Mouse (Mus musculus): ENCODE measurements around the gene Coa5.
A peak's percentile ranks its signal among the peaks of the same experiment; 100 is the strongest.

Coa5 gene

GRCm38 (mm10) chr1:37430297-37430840, 466 bp upstream of the Coa5 start:
- DNase-seq (ENCODE audit: low spot score), result no peak

GRCm38 (mm10) chr1:37428911-37429310, 992 bp downstream of the Coa5 start:
- DNase-seq (ENCODE audit: low spot score), result no peak

DNA sequence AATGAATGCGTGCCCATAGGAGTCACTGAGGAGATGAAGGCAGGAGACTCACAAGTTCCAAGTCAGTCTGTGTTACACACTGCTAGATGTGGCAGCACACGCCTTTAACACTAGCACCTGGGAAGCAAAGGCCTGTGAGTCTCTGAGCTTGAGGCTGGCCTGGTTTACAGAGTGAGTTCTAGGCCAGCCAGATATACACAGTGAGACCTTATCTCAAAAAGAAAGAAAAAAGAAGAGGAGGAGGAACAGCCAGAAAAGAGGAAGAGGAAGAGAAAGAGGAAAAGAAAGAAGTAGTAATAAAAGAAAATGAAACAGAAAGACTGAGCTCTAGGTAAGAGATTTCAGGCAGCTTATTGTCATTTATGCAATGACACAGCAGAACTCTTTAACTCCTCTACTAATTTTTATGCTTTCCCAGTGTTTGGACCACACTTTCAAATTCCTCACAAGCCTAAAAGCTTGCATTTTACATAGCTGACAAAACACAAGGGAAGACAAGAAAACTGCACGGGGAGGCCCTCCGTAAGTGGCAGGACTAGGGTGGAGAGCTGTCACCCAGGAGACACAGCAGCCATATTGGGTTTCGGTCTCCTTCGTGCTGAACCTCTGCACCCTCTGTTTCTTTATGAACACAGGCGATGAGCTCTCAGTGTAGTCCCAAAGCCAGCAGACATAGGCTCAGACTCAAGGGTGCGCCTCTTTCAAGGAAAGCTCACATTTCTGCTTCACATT, 2.6 kb downstream of the Coa5 start:
- DNase-seq (ENCODE audit: low spot score), result no peak

- peak; percentile 71 for DNase-seq (ENCODE audit: low spot score)
Observed at GRCm38 (mm10) chr1:37419420-37419819, 10.5 kb downstream of the Coa5 start.

DNA sequence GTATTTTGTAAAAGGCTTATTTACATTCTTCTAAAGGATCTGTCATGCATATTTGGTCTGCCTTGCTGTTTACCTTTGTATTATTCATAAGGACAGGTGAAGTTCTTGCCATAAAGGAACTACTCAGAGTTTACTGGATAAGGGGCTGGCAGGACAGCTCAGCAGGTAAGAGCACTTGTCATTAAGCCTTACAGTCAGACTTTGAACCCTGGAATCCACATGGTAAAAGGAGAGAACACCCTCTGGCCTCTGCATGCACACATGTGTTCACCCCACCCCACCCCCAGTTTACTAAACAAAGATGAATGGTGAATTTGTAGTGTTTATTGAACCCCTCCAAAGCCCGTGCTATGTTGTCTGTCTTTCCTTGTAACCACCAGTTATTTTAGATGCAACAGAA, 14.5 kb downstream of the Coa5 start:
- no peak for DNase-seq (ENCODE audit: low spot score)

- DNase-seq (ENCODE audit: low spot score), result no peak
Observed at GRCm38 (mm10) chr1:37409647-37410046, 20.3 kb downstream of the Coa5 start.

DNA sequence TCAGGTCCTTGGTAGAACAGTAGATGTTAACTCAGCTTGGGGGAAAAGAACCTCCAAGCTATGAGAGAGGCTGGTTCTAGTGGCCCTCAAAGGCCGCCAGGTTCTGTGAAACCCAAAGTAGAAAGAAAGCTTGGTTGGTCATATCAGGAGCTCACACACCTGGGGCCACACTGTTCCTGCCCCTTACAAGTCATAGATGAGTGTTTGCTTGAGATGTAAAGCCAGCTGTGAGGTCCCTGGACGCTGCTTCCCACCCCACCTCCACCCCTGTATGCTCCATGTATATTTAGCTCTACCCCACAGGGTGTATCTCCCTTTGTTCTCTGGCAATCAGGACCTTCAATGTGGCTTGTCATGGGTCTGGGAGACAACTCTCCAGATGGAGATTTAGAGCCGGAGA, 21.2 kb downstream of the Coa5 start:
- DNase-seq (ENCODE audit: low spot score), result no peak

- DNase-seq (ENCODE audit: low spot score), result no peak
Observed at GRCm38 (mm10) chr1:37408059-37408458, 21.8 kb downstream of the Coa5 start.

- no peak for DNase-seq (ENCODE audit: low spot score)
Observed at GRCm38 (mm10) chr1:37407228-37407627, 22.7 kb downstream of the Coa5 start.

- DNase-seq (ENCODE audit: low spot score), result no peak
Observed at GRCm38 (mm10) chr1:37405137-37405536, 24.8 kb downstream of the Coa5 start.

GRCm38 (mm10) chr1:37401687-37402086, 28.2 kb downstream of the Coa5 start:
- DNase-seq (ENCODE audit: low spot score), result peak; percentile 14

- DNase-seq (ENCODE audit: low spot score), result no peak
Observed at GRCm38 (mm10) chr1:37399734-37400133, 30.2 kb downstream of the Coa5 start.

DNA sequence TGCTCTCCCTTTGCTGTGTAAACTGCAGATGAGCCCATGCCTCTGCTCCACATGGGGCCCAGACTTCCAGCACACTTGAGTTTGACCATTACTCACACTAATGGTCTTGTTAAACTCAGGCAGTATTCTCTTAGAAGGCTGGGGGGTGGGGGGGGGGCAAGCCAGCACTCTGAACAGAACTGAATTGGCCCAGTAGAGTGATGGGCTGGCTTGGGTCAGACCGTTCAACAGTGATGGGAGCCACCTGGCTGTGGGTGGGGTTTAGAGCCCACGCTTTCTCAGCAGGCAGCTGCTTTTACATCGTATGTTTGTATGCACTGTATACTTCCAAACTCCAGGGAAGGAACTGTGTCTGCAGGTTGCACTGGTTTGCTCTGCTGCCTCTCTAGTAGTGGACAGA, 30.9 kb downstream of the Coa5 start:
- no peak for DNase-seq (ENCODE audit: low spot score)

GRCm38 (mm10) chr1:37396481-37396880, 33.4 kb downstream of the Coa5 start:
- no peak for DNase-seq (ENCODE audit: low spot score)

DNA sequence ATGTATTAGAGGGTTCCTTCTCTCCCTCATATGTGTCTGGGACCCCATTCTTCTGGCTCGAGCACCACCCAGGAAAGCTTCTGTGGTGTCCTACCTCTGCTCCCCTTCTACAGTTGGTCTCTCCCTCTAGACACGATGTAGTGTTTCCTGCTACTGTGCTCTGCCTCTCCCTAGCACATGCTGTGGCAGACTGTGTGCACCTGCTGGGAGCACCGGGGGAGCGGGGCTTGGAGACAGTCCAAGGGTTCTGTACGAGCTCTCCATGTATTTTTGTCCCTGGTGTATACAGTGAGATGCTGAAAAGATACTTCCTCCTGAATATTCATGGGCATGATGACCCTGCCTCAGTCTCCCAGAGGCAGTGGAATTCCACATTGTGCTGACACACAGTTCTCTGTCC, 36.7 kb downstream of the Coa5 start:
- DNase-seq (ENCODE audit: low spot score), result no peak

DNA sequence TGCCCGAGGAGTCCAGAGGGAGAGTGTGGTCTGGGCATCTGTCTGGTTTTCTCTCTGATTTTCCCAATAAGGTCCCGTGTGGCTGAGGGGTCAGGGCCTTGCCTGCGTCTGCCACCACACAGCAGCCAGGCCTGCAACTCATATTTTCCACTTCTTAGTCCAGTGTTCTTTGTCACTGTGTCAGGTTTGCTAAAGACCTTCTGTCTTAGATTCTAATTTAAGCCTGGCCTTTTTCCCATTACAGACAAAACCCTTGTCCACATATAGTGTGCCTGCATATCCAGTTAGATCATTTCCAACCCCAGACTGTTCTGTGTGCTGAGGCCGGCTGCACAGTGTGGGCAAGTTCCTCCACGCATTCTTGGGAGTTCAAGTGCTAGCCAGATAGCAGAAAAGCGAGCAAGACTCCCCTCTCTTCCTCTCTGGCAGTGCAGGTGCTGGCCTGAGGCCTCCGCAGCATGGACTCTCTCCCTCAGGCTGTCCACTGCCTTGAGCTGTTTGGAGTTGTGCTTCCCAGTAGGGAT, 43.4 kb downstream of the Coa5 start:
- DNase-seq (ENCODE audit: low spot score), result no peak

DNA sequence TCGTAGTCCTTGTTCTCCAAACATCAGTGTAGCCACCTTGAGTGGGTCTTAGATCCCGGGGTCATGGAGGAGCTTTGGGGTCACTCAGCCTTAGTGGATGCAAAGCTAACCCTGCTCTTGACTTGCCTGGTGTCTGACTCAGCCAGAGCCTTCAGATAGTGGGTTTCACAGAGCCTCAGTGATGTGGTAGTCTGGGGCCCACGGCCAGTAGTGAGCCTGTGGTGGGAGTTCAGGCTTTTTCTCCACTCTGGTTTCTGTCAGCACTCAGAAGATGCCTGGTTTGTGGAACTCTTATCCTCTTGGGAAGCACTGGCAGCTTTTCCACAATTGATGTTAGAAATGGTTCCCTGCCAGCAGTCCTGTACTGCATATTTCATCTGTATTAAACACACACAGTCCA, 45.6 kb downstream of the Coa5 start:
- no peak for DNase-seq (ENCODE audit: low spot score)

DNA sequence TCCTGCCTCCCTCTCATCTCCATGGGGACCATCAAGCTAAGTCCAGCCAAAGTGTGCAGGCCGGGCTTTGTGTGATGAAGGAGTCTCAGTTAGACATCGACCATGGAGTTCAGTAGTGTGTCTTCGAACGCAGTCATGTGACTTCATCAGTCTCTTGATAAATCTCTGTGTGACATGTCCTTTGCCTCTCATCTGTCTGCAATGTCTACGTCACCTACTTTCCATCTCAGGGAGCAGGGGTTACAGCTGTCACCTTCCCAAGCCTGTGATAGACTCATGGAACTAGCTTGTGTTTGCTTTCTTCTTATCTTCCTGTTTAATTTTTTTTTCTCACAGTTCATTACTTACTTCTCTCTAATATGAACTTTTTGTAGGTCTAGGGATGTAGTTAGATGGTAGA, 49.0 kb downstream of the Coa5 start:
- no peak for DNase-seq (ENCODE audit: low spot score)

GRCm38 (mm10) chr1:37379536-37379935, 50.4 kb downstream of the Coa5 start:
- no peak for DNase-seq (ENCODE audit: low spot score)

DNA sequence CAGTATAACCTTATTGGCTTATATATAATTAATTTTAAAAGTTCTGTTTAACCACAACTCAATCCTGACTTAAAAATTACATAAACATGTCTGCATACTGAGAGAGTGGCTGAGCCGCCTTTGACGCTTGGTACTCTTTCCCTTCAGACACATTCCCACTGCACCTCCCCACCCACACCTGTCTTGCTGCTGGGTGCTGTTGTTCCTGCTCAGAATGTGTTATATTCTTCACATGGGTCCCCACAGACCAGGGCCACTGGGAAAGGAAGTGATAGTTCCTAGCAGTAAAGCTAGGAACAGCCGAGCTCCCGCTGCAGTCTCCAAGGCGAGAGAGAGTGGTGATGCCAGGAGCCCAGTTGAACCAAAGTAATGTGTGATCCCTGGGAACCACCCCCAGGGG, 51.8 kb downstream of the Coa5 start:
- no peak for DNase-seq (ENCODE audit: low spot score)

- no peak for DNase-seq (ENCODE audit: low spot score)
Observed at GRCm38 (mm10) chr1:37376751-37377150, 53.2 kb downstream of the Coa5 start.

GRCm38 (mm10) chr1:37376177-37376576, 53.7 kb downstream of the Coa5 start:
- DNase-seq (ENCODE audit: low spot score), result no peak

- no peak for DNase-seq (ENCODE audit: low spot score)
Observed at GRCm38 (mm10) chr1:37368768-37369385, 61.0 kb downstream of the Coa5 start.
